Mouse (Mus musculus) megakaryocyte, embryonic 14.5 days (primary cell): ENCODE data around the gene Faap100. TPM values are rescaled to one million over a fixed set of nuclear protein-coding genes. Genes with fewer than 3 reads are reported as not detected.
A peak's percentile ranks its signal among the peaks of the same experiment; 100 is the strongest.

Source experiments
- H3K27me3 ChIP-seq: replicated peaks from 2 replicates; pipeline ENCODE3; 2012; ENCODE audit warnings: inconsistent platforms
- H3K36me3 ChIP-seq: replicated peaks from 2 replicates; pipeline ENCODE3; 2012; ENCODE audit warnings: low read length, inconsistent platforms, mixed read lengths
- H3K4me1 ChIP-seq: 2 replicates; pipeline ENCODE4 v1.6.1; 2012; ENCODE audit warnings: inconsistent platforms
- H3K4me3 ChIP-seq: replicated peaks from 2 replicates; pipeline ENCODE3; 2012; ENCODE audit warnings: moderate library complexity, mild to moderate bottlenecking, inconsistent platforms
- H3K9me3 ChIP-seq: 2 replicates; pipeline ENCODE4 v1.6.1; 2012; ENCODE audit warnings: inconsistent platforms
- FLI1 ChIP-seq: IDR thresholded peaks from 2 replicates; pipeline ENCODE4 v1.6.1; 2012; ENCODE audit warnings: low read length, inconsistent platforms, mixed read lengths
- GATA1 ChIP-seq: IDR thresholded peaks from 3 replicates; pipeline ENCODE4 v1.6.1; 2012; ENCODE audit warnings: mixed read lengths, low read length, inconsistent platforms, borderline replicate concordance
- polyA plus RNA-seq: library from polyadenylated mRNA; stranded (reverse); fragments of >175 nt; gene quantifications from 2 replicates; pipeline ENCODE4 v1.2.3, GENCODE M21; 2012; ENCODE audit warnings: low replicate concordance; ENCODE audit not compliant: insufficient read depth

Faap100 gene
- polyA plus RNA-seq, 1 experiment = 19.3 TPM

- H3K4me3 ChIP-seq = peak overlapping the region; percentile 99
- peaks cover 46% of the 10 kb centered on the region for H3K4me1 ChIP-seq
- H3K27me3 ChIP-seq = no peaks in the 10 kb centered on the region
- no peak for TF ChIP-seq GATA1
- no peak for TF ChIP-seq FLI1
- H3K36me3 ChIP-seq = peaks cover 80% of the 10 kb centered on the region
- H3K9me3 ChIP-seq = no peaks in the 10 kb centered on the region
Observed at GRCm38 (mm10) chr11:120377337-120377736, 1.2 kb downstream of the Faap100 start.

DNA sequence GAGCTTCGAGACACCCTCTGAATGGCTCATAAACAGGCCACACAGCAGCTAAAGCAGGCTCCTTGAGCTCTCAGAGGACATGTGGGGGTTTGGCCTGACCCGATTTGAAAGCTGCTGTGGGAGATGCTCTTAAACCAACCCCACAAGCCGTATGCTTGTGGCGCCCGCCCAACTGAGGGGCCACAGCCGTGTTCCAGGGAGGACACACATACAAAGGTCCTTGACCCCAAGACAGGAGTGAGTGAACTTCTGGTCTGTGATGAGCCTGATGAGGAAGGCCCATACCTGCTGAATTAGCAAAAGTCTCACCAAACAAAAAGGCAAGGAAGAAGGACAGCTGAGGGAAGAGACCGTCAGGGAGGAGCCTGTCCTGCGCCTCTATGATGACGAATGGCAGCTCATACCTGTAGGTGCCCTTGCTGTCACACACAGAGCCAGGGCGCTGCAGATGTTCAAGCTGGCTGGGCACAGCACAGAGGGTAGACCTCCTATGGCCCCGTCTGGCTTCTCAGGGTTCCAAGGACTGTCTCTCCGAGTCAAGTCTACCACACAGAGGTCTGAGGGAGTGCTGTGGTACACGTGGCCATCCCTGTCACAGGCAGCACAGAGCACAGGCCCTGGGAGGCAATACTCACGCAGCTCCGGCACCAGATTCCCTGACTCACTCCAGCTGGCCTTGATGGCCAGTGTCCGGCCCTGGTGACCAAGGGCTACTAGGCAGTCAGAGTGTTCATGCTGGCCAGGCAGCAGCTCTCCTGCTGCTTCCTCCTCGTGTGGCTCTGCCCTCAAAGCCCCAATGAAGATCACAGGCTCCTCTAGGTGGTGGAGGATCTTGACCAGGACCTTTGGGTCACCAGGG lies 2.0 kb downstream of the Faap100 start:
- no peaks in the 10 kb centered on the region for H3K27me3 ChIP-seq
- peaks cover 80% of the 10 kb centered on the region for H3K36me3 ChIP-seq
- peak overlapping the region; percentile 4 for H3K4me3 ChIP-seq
- TF ChIP-seq GATA1 (no peak), FLI1 (no peak)
- H3K4me1 ChIP-seq = peaks cover 50% of the 10 kb centered on the region
- no peaks in the 10 kb centered on the region for H3K9me3 ChIP-seq

DNA sequence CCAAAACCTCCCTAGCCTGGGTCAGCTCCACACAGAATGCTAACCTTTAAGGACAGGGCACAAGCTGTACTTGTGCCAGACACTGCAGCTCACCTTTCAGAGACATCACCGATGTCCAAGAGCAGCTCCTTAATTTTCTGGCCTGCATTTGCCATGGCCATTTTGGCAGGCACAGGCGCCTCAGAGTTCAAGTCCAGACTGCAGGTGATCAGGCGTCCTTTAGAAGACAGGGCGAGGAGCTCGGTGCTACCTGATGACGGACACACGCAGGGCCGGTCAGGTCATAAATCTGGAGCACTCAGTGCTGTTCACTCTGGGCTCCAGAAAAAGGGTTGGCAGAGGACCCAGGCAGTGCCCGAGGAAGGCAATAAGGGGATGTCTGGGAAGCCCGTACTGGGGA lies 3.2 kb downstream of the Faap100 start:
- H3K27me3 ChIP-seq = no peaks in the 10 kb centered on the region
- TF ChIP-seq GATA1 (no peak), FLI1 (no peak)

DNA sequence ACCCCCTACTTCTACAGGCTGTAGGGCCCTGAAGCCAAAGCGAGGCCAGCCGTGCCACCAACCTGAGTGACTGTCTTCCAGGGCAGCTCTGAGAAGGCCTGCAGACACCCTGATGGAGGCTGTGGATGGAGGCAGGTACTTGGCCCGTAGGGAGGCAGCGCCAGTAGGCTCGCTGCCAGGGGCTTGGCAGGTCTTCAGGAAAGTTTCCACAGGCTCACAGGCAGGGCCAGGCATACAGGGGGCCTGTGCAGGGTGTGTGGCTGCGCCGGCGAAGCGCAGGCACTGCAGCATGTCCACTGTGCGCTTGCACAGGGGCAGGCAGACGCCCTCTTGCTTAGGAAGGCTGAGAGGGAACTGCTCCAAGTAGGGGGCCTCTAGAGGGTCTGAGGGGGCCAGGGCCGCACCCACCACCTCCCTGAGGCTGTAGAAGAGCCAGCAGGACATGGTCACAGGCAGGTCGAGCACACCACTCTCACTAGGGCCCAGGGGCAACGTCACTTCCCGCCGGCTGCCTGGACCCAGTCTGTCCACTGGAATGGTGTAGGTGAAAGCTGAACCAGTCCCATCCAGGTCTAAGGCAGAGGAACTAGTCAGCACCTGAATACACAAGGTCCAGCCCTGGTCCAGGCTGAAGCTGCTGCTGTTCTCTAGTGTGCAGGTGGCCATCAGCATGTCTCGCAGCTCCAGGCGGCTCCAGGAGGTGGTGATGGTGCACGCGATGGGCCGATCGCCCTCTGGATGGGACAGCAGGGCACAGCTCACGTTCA lies 4.6 kb downstream of the Faap100 start:
- Histone ChIP-seq H3K36me3 (peaks cover 85% of the 10 kb centered on the region), H3K4me3 (peak overlapping the region; percentile 16), H3K27me3 (no peaks in the 10 kb centered on the region), H3K4me1 (peaks cover 57% of the 10 kb centered on the region), H3K9me3 (no peaks in the 10 kb centered on the region)
- TF ChIP-seq FLI1 = no peak
- no peak for TF ChIP-seq GATA1

More for the DNA sequence above, 3.2 kb downstream of the Faap100 start:
- Histone ChIP-seq H3K9me3 (no peaks in the 10 kb centered on the region), H3K4me1 (peaks cover 54% of the 10 kb centered on the region), H3K36me3 (peaks cover 80% of the 10 kb centered on the region), H3K4me3 (no peak overlapping the region)

DNA sequence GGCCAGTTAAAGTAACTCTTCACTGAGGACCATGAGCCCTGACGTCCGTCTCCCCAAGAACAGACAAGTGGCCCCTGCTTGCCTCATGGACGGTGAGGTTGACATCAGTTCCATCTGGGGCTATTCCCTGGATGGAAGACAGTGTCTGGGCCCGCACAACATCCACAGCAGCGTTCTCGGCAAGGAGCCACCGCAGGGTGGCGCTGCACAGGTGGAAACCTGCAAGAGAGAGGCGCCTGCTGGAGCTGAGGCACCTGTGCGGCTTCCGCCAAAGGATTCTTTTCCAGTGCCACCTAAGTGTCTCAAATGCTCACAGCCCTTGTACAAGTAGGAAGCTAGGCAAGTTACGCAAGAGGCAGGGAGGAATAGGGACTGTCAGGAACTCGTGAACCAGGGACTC lies 5.5 kb downstream of the Faap100 start:
- Histone ChIP-seq H3K4me3 (no peak overlapping the region), H3K4me1 (peaks cover 60% of the 10 kb centered on the region), H3K9me3 (no peaks in the 10 kb centered on the region), H3K27me3 (no peaks in the 10 kb centered on the region), H3K36me3 (peaks cover 94% of the 10 kb centered on the region)
- TF ChIP-seq GATA1 (no peak), FLI1 (no peak)

DNA sequence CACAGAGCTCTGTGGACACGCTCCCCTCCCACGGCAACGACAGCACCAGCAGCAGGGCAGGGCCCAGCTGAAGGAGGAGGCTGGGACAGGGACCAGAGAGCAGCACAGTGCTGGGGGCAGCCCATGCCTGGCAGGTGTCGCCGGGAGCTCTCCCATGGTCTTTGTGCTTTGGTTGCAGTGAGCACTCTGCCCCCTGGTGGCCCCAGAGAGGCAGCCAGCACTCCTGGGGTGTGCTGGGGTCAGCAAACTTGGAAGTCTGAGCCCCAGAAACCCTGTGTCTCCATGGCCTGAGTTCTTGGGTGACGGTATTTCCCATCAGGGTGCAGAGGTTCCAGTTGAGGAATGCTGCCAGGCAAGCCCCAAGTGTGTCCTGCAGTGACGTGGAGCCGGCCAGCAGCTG lies 8.9 kb downstream of the Faap100 start:
- H3K27me3 ChIP-seq = peaks cover 10% of the 10 kb centered on the region
- peak overlapping the region; percentile 66 for H3K4me3 ChIP-seq
- peaks cover 75% of the 10 kb centered on the region for H3K36me3 ChIP-seq
- TF ChIP-seq FLI1 (no peak), GATA1 (no peak)
- peaks cover 74% of the 10 kb centered on the region for H3K4me1 ChIP-seq
- no peaks in the 10 kb centered on the region for H3K9me3 ChIP-seq

DNA sequence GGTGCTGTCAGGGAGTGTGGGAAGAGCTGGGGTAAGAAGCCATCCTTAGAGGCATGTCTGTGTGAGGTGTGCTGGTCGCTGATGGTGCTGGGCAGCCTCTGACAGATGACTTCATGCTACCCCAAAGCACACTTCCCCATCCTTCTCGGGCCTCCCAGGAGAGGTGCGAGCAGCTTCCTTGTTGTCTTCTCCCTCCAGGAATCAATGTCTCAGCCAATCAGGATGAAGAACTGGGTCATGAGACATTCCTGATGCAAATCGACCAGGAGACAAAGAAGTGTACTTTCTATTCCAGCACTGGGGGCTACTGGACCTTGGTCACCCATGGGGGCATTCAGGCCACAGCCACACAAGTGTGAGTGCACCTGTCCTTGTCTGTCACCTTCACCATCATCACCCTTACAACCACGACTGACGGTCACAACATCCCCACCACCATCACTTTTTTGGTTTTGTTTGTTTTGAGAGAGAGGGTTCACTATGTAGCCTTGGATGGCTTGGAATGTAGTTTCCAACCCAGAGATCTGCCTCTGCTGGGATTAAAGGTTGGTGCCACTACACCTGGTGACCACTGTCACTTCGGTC lies 12.0 kb downstream of the Faap100 start:
- Histone ChIP-seq H3K27me3 (peaks cover 29% of the 10 kb centered on the region), H3K9me3 (no peaks in the 10 kb centered on the region), H3K4me3 (no peak overlapping the region), H3K4me1 (peaks cover 73% of the 10 kb centered on the region), H3K36me3 (peaks cover 44% of the 10 kb centered on the region)
- TF ChIP-seq GATA1 (no peak), FLI1 (no peak)

GRCm38 (mm10) chr11:120362891-120363290 lies 15.7 kb downstream of the Faap100 start:
- Histone ChIP-seq H3K36me3 (peaks cover 7% of the 10 kb centered on the region), H3K9me3 (no peaks in the 10 kb centered on the region), H3K4me3 (no peak overlapping the region), H3K4me1 (peaks cover 79% of the 10 kb centered on the region), H3K27me3 (peaks cover 46% of the 10 kb centered on the region)
- TF ChIP-seq FLI1 (no peak), GATA1 (no peak)

GRCm38 (mm10) chr11:120361295-120361694 lies 17.3 kb downstream of the Faap100 start, which contains the start of gene Fscn2:
TSS of gene Fscn2 (plus strand) at chr11:120361534.
- Histone ChIP-seq H3K4me1 (peaks cover 80% of the 10 kb centered on the region), H3K9me3 (no peaks in the 10 kb centered on the region), H3K27me3 (peaks cover 45% of the 10 kb centered on the region), H3K4me3 (peak within 1 kb of the TSS; percentile 21), H3K36me3 (no peaks in the 10 kb centered on the region)
- no peak for TF ChIP-seq FLI1
- TF ChIP-seq GATA1 = no peak

DNA sequence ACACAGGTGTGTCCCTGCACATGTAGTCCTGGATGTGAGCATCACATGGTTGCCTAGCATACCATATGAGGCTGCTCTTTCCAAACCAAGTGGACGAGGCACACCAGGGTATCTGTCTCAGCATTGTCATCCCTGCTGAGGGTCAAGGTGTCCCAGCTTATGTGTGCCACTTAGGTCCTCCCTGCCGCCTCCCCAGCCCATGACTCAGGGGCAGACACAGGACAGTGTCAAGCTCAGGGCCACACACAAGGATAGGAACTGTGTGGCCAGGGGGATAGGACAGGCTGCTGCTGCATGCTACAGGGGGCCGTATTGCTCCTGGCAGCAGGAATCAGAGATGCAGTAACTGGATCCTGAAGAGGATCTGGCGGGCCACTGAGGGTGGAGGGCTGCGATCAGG lies 17.8 kb downstream of the Faap100 start:
- H3K27me3 ChIP-seq = peaks cover 44% of the 10 kb centered on the region
- H3K36me3 ChIP-seq = no peaks in the 10 kb centered on the region
- TF ChIP-seq FLI1 = no peak
- no peak for TF ChIP-seq GATA1

More for the DNA sequence above, 17.8 kb downstream of the Faap100 start:
- peak overlapping the region; percentile 21 for H3K4me3 ChIP-seq
- H3K9me3 ChIP-seq = no peaks in the 10 kb centered on the region
- H3K4me1 ChIP-seq = peaks cover 80% of the 10 kb centered on the region
